Mouse (Mus musculus): ENCODE data around the gene Notch4.

DNA sequence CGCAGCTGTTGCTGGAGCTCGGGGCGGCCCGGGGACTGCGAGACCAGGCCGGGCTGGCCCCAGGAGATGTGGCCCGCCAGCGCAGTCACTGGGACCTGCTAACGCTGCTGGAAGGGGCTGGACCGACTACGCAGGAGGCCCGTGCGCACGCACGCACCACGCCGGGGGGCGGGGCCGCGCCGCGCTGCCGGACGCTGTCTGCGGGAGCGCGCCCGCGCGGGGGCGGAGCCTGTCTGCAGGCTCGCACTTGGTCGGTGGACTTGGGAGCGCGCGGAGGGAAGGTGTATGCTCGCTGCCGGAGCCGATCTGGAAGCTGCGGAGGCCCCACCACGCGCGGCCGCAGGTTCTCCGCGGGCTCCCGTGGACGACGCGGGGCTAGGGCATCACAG lies 23.3 kb downstream of the Notch4 start:
- no peak for TF ChIP-seq CTCF (IDR thresholded peaks at IDR 0.05; ENCODE audit: extremely low read depth, insufficient read length, insufficient replicate concordance, low read depth, low read length)
- peak; percentile 94; the same call in 1 of the 2 replicates for TF ChIP-seq POLR2A (IDR thresholded peaks at IDR 0.05; ENCODE audit: low read depth, low read length)

All from small intestine, adult 2 months (tissue).